Mouse (Mus musculus): Measurements from ENCODE around the gene Fbxw8.

- TF ChIP-seq CTCF (IDR thresholded peaks at IDR 0.05; ENCODE audit: borderline replicate concordance, extremely low read depth, insufficient read depth, insufficient read length) (no peak), POLR2A (IDR thresholded peaks at IDR 0.05; ENCODE audit: borderline replicate concordance, extremely low read depth, insufficient read depth, insufficient read length, poor library complexity, severe bottlenecking) (no peak)
Measured at GRCm38 (mm10) chr5:118174310-118175009, 19.2 kb upstream of the Fbxw8 start.
